Mouse (Mus musculus) liver, embryonic 12.5 days (tissue): ENCODE measurements around the gene Palm2. TPM values are rescaled to one million over a fixed set of nuclear protein-coding genes. Genes with fewer than 3 reads are reported as not detected.

Source experiments
- ATAC-seq: fragments of 200-750 bp; cut with Nextera tagmentation; 2 replicates; pipeline ENCODE4 v1.8.0; 2017; ENCODE audit warnings: moderate number of reproducible peaks, mild to moderate bottlenecking, moderate library complexity
- H3K27ac ChIP-seq: fragments of 300-500 bp; sonication (generic); 2 replicates; pipeline ENCODE4 v1.5.1; 2016; ENCODE audit warnings: mild to moderate bottlenecking
- H3K27me3 ChIP-seq: fragments of 300-500 bp; sonication (generic); replicated peaks from 2 replicates; pipeline ENCODE4 v1.6.1; 2016; ENCODE audit warnings: mild to moderate bottlenecking, moderate library complexity
- H3K36me3 ChIP-seq: fragments of 300-500 bp; sonication (generic); 2 replicates; pipeline ENCODE4 v1.6.1; 2016; ENCODE audit warnings: mild to moderate bottlenecking, moderate library complexity
- H3K4me1 ChIP-seq: fragments of 300-500 bp; sonication (generic); 2 replicates; pipeline ENCODE4 v1.6.1; 2016
- H3K4me2 ChIP-seq: fragments of 300-500 bp; sonication (generic); 2 replicates; pipeline ENCODE4 v1.6.1; 2016; ENCODE audit warnings: mild to moderate bottlenecking, moderate library complexity
- H3K4me3 ChIP-seq: fragments of 300-500 bp; sonication (generic); 2 replicates; pipeline ENCODE4 v1.5.1; 2016; ENCODE audit warnings: mild to moderate bottlenecking, moderate library complexity
- H3K9ac ChIP-seq: fragments of 300-500 bp; sonication (generic); 2 replicates; pipeline ENCODE4 v1.6.1; 2016; ENCODE audit warnings: mild to moderate bottlenecking, moderate library complexity
- H3K9me3 ChIP-seq: fragments of 300-500 bp; sonication (generic); replicated peaks from 2 replicates; pipeline ENCODE4 v1.6.1; 2016; ENCODE audit warnings: mild to moderate bottlenecking, moderate library complexity
- WGBS: fragments of 180-500 bp; shearing (Covaris S2); methylation state at CpG from one replicate; pipeline ENCODE4 v1.1.7; 2016; ENCODE audit not compliant: insufficient replicate concordance; 5-methylcytosine and 5-hydroxymethylcytosine counted together
- polyA plus RNA-seq: library from polyadenylated mRNA; unstranded; fragments of >200 nt; fragmentation: Nextera tagmentation; extraction: Ambion mirVana; gene quantifications from 2 replicates; pipeline ENCODE4 v1.2.1, GENCODE M21; 2016

The Palm2 gene
- polyA plus RNA-seq, 1 experiment from 2014 or later = 0.23 TPM

DNA sequence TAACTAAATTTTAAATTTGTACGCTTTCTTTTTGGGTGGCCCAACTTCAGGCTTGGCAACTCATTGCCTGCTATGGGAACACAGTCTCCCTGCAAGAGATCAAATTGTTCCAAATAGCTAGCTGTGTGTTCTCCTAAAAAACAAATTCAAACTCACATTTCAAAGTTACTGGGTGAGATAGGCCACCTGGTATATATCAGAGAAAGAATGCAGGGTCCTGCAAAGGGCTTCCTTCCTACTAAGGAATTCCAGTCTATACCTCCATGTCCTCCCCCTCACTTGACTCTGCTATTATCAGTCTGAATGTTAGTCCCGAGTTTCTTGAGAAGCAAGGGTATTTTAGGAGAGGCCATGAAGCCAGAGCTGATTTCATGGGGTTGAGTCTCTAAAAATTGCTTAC, 81.3 kb downstream of the Palm2 start:
- no peak for ATAC-seq
- no peaks in the 10 kb centered on the region for H3K36me3 ChIP-seq
- 50% methylated on average over 2 of the region's 2 CpGs for WGBS
- H3K4me1 ChIP-seq = no peaks in the 10 kb centered on the region
- no peaks in the 10 kb centered on the region for H3K9me3 ChIP-seq
- no peak overlapping the region for H3K4me2 ChIP-seq
- H3K4me3 ChIP-seq = no peak overlapping the region
- no peak overlapping the region for H3K27ac ChIP-seq
- H3K9ac ChIP-seq = no peak overlapping the region
- no peaks in the 10 kb centered on the region for H3K27me3 ChIP-seq

- Histone ChIP-seq H3K4me2 (no peak overlapping the region), H3K9me3 (no peaks in the 10 kb centered on the region), H3K27ac (no peak overlapping the region), H3K27me3 (no peaks in the 10 kb centered on the region), H3K36me3 (no peaks in the 10 kb centered on the region), H3K4me1 (no peaks in the 10 kb centered on the region), H3K9ac (no peak overlapping the region), H3K4me3 (no peak overlapping the region)
- ATAC-seq = no peak
- 90% methylated on average over 15 of the region's 15 CpGs for WGBS
Measured at GRCm38 (mm10) chr4:57523456-57523855, 89.4 kb downstream of the Palm2 start.

- WGBS = 56% methylated on average over 3 of the region's 3 CpGs
- Histone ChIP-seq H3K27ac (no peak overlapping the region), H3K27me3 (no peaks in the 10 kb centered on the region), H3K9me3 (no peaks in the 10 kb centered on the region), H3K4me1 (no peaks in the 10 kb centered on the region), H3K4me3 (no peak overlapping the region), H3K4me2 (no peak overlapping the region), H3K9ac (no peak overlapping the region), H3K36me3 (no peaks in the 10 kb centered on the region)
- ATAC-seq = no peak
Measured at GRCm38 (mm10) chr4:57524461-57524860, 90.4 kb downstream of the Palm2 start.

DNA sequence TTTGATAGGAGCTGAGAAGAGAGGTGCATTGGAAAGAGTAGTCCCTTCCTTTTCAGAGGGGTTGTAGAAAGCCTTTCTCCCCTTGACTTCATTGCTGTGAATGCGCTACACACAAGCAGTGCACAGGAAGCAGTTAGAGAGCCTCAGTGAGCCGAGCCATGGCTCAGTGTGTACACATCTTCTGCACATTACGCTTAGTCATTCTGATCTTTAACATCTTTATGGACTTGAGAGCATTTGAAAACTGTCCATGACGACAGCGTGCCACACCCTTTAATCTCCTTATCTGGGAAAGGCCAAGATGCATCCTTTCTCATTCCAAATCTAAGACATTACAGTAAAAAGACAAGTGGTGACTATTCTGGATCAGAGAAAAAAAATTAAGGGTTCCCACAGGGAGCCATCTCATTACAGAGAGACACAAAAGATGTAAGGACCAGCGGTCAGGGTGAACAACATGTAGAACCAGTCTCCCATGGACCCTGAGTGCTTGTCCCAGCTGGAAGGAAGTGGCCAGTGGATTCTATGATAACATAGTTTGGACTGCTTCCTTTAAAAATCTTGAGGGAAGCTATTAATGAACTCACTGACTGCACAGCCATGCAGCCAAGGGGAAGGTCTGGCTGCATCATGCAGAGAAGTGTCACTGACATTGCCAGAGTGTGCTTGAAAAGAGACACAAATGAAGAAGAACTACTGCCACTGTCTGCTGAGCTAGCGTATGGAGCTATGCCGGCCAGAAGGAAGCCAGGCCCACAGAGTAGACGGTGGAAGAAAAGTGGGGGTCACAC, 91.4 kb downstream of the Palm2 start:
- ATAC-seq = no peak
- Histone ChIP-seq H3K27ac (no peak overlapping the region), H3K36me3 (no peaks in the 10 kb centered on the region)

DNA sequence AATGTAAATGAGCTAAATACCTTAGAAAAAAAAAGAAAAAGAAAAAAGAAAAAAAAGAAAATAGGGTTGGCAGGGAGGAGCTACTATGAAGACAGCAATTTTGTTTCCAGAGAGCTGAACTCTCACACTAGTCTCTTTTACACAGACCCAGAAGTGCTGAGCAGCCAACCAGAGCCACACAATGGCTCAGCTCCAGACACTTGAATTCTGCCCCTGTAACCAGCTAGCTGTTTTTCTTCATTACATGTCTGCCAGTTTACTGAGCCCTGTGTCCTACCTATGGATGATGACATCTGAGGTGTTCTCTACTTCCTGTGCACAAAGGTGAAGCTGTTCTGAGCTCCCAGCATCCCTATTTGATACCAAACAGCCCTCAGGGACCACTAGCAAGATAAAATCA, 94.2 kb downstream of the Palm2 start:
- Histone ChIP-seq H3K9ac (no peak overlapping the region), H3K27me3 (no peaks in the 10 kb centered on the region), H3K27ac (no peak overlapping the region), H3K4me1 (no peaks in the 10 kb centered on the region), H3K4me2 (no peak overlapping the region), H3K9me3 (no peaks in the 10 kb centered on the region), H3K4me3 (no peak overlapping the region), H3K36me3 (no peaks in the 10 kb centered on the region)
- ATAC-seq = no peak

More for the DNA sequence above, 91.4 kb downstream of the Palm2 start:
- Histone ChIP-seq H3K4me1 (no peaks in the 10 kb centered on the region), H3K4me3 (no peak overlapping the region), H3K4me2 (no peak overlapping the region), H3K9ac (no peak overlapping the region), H3K9me3 (no peaks in the 10 kb centered on the region), H3K27me3 (no peaks in the 10 kb centered on the region)
- WGBS = 59% methylated on average over 9 of the region's 9 CpGs

DNA sequence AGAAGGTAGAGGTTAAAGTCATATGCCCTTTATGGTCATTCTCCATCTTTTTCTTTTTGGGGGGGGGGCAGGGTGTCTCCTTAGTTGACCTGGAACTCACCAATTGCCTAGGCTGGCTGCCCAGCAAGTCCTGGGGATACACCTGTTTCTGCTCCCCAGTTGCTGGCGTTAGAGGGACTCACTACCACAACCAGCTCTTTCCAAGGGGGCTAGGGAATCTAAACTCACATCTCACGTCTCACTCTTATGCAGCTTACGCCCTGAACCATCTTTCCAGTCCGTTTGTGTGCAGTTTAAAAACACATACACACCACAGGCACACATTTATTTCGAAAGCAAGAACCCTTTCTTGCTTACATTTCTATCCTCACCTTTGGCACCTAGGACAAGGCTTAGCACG, 99.6 kb downstream of the Palm2 start:
- Histone ChIP-seq H3K4me2 (no peak overlapping the region), H3K4me3 (no peak overlapping the region), H3K27me3 (no peaks in the 10 kb centered on the region), H3K9me3 (no peaks in the 10 kb centered on the region), H3K9ac (no peak overlapping the region), H3K36me3 (no peaks in the 10 kb centered on the region), H3K27ac (no peak overlapping the region), H3K4me1 (no peaks in the 10 kb centered on the region)
- WGBS = 62% methylated on average over 6 of the region's 6 CpGs
- ATAC-seq = no peak

DNA sequence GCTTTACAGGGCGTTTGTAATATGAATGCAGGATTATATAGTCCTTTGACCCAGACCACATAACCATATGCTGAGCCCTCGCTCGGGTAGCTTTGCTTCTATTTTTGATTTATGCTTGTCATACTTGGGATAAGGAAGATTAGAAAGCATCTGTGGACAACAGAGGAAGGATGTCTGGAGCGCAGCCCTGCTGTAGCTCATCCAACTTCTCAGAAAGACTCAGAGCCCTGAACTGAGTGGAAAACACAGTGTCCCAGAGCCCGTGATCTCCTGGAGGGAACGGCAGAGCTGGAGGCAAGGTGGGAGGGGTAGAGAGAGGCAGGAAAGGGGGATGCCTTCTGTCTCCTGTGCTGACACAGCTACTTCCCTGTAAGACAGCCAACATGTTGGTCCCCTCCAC, 100.2 kb downstream of the Palm2 start:
- no peak overlapping the region for H3K4me2 ChIP-seq
- H3K4me1 ChIP-seq = no peaks in the 10 kb centered on the region
- no peak for ATAC-seq
- H3K27me3 ChIP-seq = no peaks in the 10 kb centered on the region
- WGBS = 49% methylated on average over 6 of the region's 6 CpGs
- no peaks in the 10 kb centered on the region for H3K36me3 ChIP-seq
- no peak overlapping the region for H3K9ac ChIP-seq
- H3K4me3 ChIP-seq = no peak overlapping the region
- no peaks in the 10 kb centered on the region for H3K9me3 ChIP-seq
- H3K27ac ChIP-seq = no peak overlapping the region

DNA sequence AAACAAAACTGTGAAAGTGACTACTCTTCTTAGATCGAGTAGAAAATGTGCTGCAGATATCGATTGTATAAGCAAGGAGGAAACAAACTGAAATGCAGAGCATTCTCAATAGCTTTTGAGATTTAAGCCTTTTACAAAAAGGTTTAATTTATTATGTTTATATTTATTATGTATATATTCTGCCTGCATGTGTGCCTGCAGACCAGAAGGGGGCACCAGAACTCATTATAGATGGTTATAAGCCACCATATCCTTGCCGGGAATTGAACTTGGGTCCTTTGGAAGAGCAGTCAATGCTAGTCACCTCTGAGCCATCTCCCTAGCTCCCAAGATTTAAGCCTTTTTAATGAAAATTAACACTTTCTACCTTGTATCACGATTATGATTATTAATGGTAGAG, 101.0 kb downstream of the Palm2 start:
- Histone ChIP-seq H3K4me1 (no peaks in the 10 kb centered on the region), H3K9ac (no peak overlapping the region), H3K27me3 (no peaks in the 10 kb centered on the region), H3K4me2 (no peak overlapping the region), H3K4me3 (no peak overlapping the region), H3K9me3 (no peaks in the 10 kb centered on the region), H3K27ac (no peak overlapping the region), H3K36me3 (no peaks in the 10 kb centered on the region)
- 67% methylated on average over 4 of the region's 4 CpGs for WGBS
- no peak for ATAC-seq

- H3K9me3 ChIP-seq = no peaks in the 10 kb centered on the region
- ATAC-seq = no peak
- H3K4me2 ChIP-seq = no peak overlapping the region
- H3K27me3 ChIP-seq = no peaks in the 10 kb centered on the region
- H3K27ac ChIP-seq = no peak overlapping the region
- no peaks in the 10 kb centered on the region for H3K36me3 ChIP-seq
- H3K4me3 ChIP-seq = no peak overlapping the region
- H3K4me1 ChIP-seq = no peaks in the 10 kb centered on the region
- H3K9ac ChIP-seq = no peak overlapping the region
- 21% methylated on average over 4 of the region's 4 CpGs for WGBS
Measured at GRCm38 (mm10) chr4:57538029-57538688, 104.1 kb downstream of the Palm2 start.

GRCm38 (mm10) chr4:57543692-57544256, 109.7 kb downstream of the Palm2 start:
- Histone ChIP-seq H3K4me3 (no peak overlapping the region), H3K4me2 (no peak overlapping the region), H3K4me1 (no peaks in the 10 kb centered on the region), H3K9me3 (no peaks in the 10 kb centered on the region), H3K27ac (no peak overlapping the region), H3K9ac (no peak overlapping the region), H3K27me3 (no peaks in the 10 kb centered on the region), H3K36me3 (no peaks in the 10 kb centered on the region)
- 23% methylated on average over 6 of the region's 6 CpGs for WGBS
- ATAC-seq = no peak

GRCm38 (mm10) chr4:57547785-57548184, 113.7 kb downstream of the Palm2 start:
- no peaks in the 10 kb centered on the region for H3K27me3 ChIP-seq
- H3K9me3 ChIP-seq = no peaks in the 10 kb centered on the region
- no peaks in the 10 kb centered on the region for H3K4me1 ChIP-seq
- H3K4me3 ChIP-seq = no peak overlapping the region
- no peak overlapping the region for H3K4me2 ChIP-seq
- WGBS = 70% methylated on average over 7 of the region's 7 CpGs
- H3K9ac ChIP-seq = no peak overlapping the region
- no peak overlapping the region for H3K27ac ChIP-seq
- no peaks in the 10 kb centered on the region for H3K36me3 ChIP-seq
- no peak for ATAC-seq

DNA sequence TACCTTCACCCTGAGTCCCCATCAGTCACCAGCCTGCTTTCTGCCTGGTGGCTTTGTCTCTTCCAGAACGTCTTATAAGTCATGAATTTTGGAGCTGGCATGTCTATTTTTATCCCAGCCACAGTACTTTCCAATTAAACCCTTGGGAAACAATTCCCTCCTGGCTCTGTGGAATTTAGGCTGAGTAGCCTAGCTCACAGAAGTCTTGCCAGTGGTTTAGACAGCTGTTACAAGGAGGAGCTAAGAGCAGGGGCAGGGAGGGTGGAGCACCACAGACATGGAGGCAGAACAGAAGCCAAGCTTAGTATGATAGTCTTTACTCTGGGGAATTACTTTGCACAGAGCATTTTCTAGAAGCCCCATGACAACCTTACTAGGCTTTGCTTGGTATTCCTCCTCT, 116.2 kb downstream of the Palm2 start:
- H3K4me3 ChIP-seq = no peak overlapping the region
- ATAC-seq = no peak
- 46% methylated on average over 1 of the region's 1 CpGs for WGBS
- no peak overlapping the region for H3K4me2 ChIP-seq
- H3K36me3 ChIP-seq = no peaks in the 10 kb centered on the region
- H3K27me3 ChIP-seq = no peaks in the 10 kb centered on the region
- no peaks in the 10 kb centered on the region for H3K4me1 ChIP-seq
- no peak overlapping the region for H3K27ac ChIP-seq
- no peaks in the 10 kb centered on the region for H3K9me3 ChIP-seq
- no peak overlapping the region for H3K9ac ChIP-seq
